Mouse (Mus musculus) liver, embryonic 14.5 days (tissue): ENCODE data around the gene Psmd8. TPM values are rescaled to one million over a fixed set of nuclear protein-coding genes. Genes with fewer than 3 reads are reported as not detected.

Experiments
- ATAC-seq: fragments of 200-750 bp; cut with Nextera tagmentation; 2 replicates; pipeline ENCODE4 v1.8.0; 2017; ENCODE audit warnings: moderate number of reproducible peaks, mild to moderate bottlenecking, moderate library complexity; ENCODE audit not compliant: insufficient read depth
- DNase-seq, 3 experiments: peaks; one replicate each; pipeline ENCODE4 v3.0.0-alpha.2; 2012 to 2013; ENCODE audit warnings: low read depth in 3 of 3, low spot score in 3 of 3
- H3K27ac ChIP-seq: fragments of 300-500 bp; sonication (generic); 2 replicates; pipeline ENCODE4 v1.5.1; 2014; ENCODE audit warnings: moderate library complexity, mild to moderate bottlenecking, control low read depth, inconsistent platforms
- H3K27me3 ChIP-seq: fragments of 300-500 bp; sonication (generic); 2 replicates; pipeline ENCODE4 v1.6.1; 2014; ENCODE audit warnings: mild to moderate bottlenecking, low read length, moderate library complexity; ENCODE audit not compliant: control insufficient read depth, insufficient read depth
- H3K36me3 ChIP-seq: fragments of 300-500 bp; sonication (generic); replicated peaks from 2 replicates; pipeline ENCODE4 v1.6.1; 2014; ENCODE audit warnings: low read depth; ENCODE audit not compliant: control insufficient read depth, insufficient read depth
- H3K4me1 ChIP-seq, 2 experiments: fragments of 200-500 bp in 1 of 2; fragments of 300-500 bp in 1 of 2; sonication (generic) in 1 of 2; replicated peaks; 2 replicates each; pipeline ENCODE4 v1.6.1; 2012 to 2014; ENCODE audit warnings: antibody characterized with exemption in 1 of 2, inconsistent platforms in 1 of 2, low read length in 1 of 2; ENCODE audit not compliant: control insufficient read depth in 2 of 2, insufficient read depth in 2 of 2
- H3K4me2 ChIP-seq: fragments of 300-500 bp; sonication (generic); 2 replicates; pipeline ENCODE4 v1.6.1; 2014; ENCODE audit warnings: low read depth, mild to moderate bottlenecking, control low read depth, moderate library complexity
- H3K4me3 ChIP-seq, 2 experiments: fragments of 200-500 bp in 1 of 2; fragments of 300-500 bp in 1 of 2; sonication (generic) in 1 of 2; 2 replicates each; pipeline ENCODE4 v1.5.1; 2012 to 2014; ENCODE audit warnings: low read depth in 2 of 2, low read length in 2 of 2, mild to moderate bottlenecking in 2 of 2, control low read depth in 1 of 2, inconsistent platforms in 1 of 2, moderate library complexity in 1 of 2; ENCODE audit not compliant: insufficient read depth in 1 of 2
- H3K9ac ChIP-seq: fragments of 300-500 bp; sonication (generic); replicated peaks from 2 replicates; pipeline ENCODE4 v1.6.1; 2014; ENCODE audit warnings: mild to moderate bottlenecking, control low read depth, moderate library complexity
- H3K9me3 ChIP-seq: fragments of 300-500 bp; sonication (generic); 2 replicates; pipeline ENCODE4 v1.6.1; 2016; ENCODE audit warnings: low read length, mixed read lengths; ENCODE audit not compliant: control insufficient read depth
- CTCF ChIP-seq: IDR thresholded peaks from 2 replicates; pipeline ENCODE4 v1.5.1; 2016; ENCODE audit warnings: antibody characterized with exemption, low read depth, control low read depth
- EP300 ChIP-seq: IDR thresholded peaks from 2 replicates; pipeline ENCODE4 v1.6.1; 2016; ENCODE audit warnings: antibody characterized with exemption, low read depth
- WGBS: fragments of 180-500 bp; shearing (Covaris S2); extraction: QIAGEN DNeasy Blood & Tissue Kit; methylation state at CpG from one replicate; pipeline ENCODE4 v1.1.7; 2014; ENCODE audit not compliant: insufficient replicate concordance; 5-methylcytosine and 5-hydroxymethylcytosine counted together
- polyA plus RNA-seq, 2 experiments: library from polyadenylated mRNA; depleted of rRNA in 1 of 2; stranded (reverse) in 1 of 2; unstranded in 1 of 2; fragments of >200 nt; fragmentation: Nextera tagmentation in 1 of 2; extraction: Ambion mirVana in 1 of 2; gene quantifications; 2 replicates each; pipeline versions ENCODE4 v1.2.1 to v1.2.3; 2012 to 2014

Gene Psmd8
- polyA plus RNA-seq, 2 experiments = 86.0 to 131 TPM

- no peak for TF ChIP-seq EP300
- peak; percentile 53 for TF ChIP-seq CTCF
- peaks cover 7% of the 10 kb centered on the region for H3K27me3 ChIP-seq
- DNase-seq = peak; percentile 50 to 66 (median 62)
- peaks cover 0 to 7% of the 10 kb centered on the region in 2 experiments; a peak in 2 of 4 replicates for H3K4me1 ChIP-seq
- H3K4me3 ChIP-seq = peak within 1 kb of the TSS; percentile 62 to 83
- no peak within 1 kb of the TSS; the same call in 1 of the 2 replicates for H3K27ac ChIP-seq
- 2% methylated on average over 62 of the region's 68 CpGs for WGBS
- no peaks in the 10 kb centered on the region for H3K36me3 ChIP-seq
- H3K4me2 ChIP-seq = peak within 1 kb of the TSS; percentile 99
- no peaks in the 10 kb centered on the region; the same call in 1 of the 2 replicates for H3K9me3 ChIP-seq
- peak; percentile 84 for ATAC-seq
- peak within 1 kb of the TSS; percentile 73 for H3K9ac ChIP-seq
These were observed 24.4 kb downstream of the Psmd8 start, which contains the start of gene Fam98c for GRCm38 (mm10) chr7:29155838-29156782. Fam98c (minus strand) TSS chr7:29156234.

- H3K27ac ChIP-seq = no peak overlapping the region
- DNase-seq (peak; percentile 70 to 76 (median 71)), ATAC-seq (peak; percentile 88)
- H3K4me2 ChIP-seq = peak overlapping the region; percentile 99
- peaks cover 0 to 7% of the 10 kb centered on the region in 2 experiments; a peak in 2 of 4 replicates for H3K4me1 ChIP-seq
- TF ChIP-seq EP300 = no peak
- TF ChIP-seq CTCF = no peak
- no peaks in the 10 kb centered on the region; the same call in 1 of the 2 replicates for H3K9me3 ChIP-seq
- H3K4me3 ChIP-seq = peak overlapping the region; percentile 62 to 83
- 8% methylated on average over 37 of the region's 37 CpGs for WGBS
- H3K36me3 ChIP-seq = no peaks in the 10 kb centered on the region
- H3K27me3 ChIP-seq = peaks cover 7% of the 10 kb centered on the region
- H3K9ac ChIP-seq = peak overlapping the region; percentile 73
These were observed 25.2 kb downstream of the Psmd8 start for GRCm38 (mm10) chr7:29155196-29155837.

GRCm38 (mm10) chr7:29154018-29154720, 26.3 kb downstream of the Psmd8 start:
- peaks cover 6% of the 10 kb centered on the region for H3K27me3 ChIP-seq
- H3K4me1 ChIP-seq = peaks cover 0 to 7% of the 10 kb centered on the region in 2 experiments; a peak in 2 of 4 replicates
- no peaks in the 10 kb centered on the region; the same call in 1 of the 2 replicates for H3K9me3 ChIP-seq
- no peak overlapping the region for H3K27ac ChIP-seq
- ATAC-seq (no peak), DNase-seq (no peak)
- no peak overlapping the region for H3K9ac ChIP-seq
- no peak overlapping the region for H3K4me2 ChIP-seq
- no peaks in the 10 kb centered on the region for H3K36me3 ChIP-seq
- H3K4me3 ChIP-seq = no peak overlapping the region
- WGBS = 84% methylated on average over 14 of the region's 14 CpGs
- TF ChIP-seq EP300 (no peak), CTCF (peak; percentile 26; the same call in 1 of the 2 replicates)

- Histone ChIP-seq H3K4me2 (no peak overlapping the region), H3K27me3 (no peaks in the 10 kb centered on the region), H3K27ac (no peak overlapping the region), H3K4me3 (no peak overlapping the region), H3K9me3 (no peaks in the 10 kb centered on the region; the same call in 1 of the 2 replicates), H3K9ac (no peak overlapping the region), H3K4me1 (peaks cover 0 to 4% of the 10 kb centered on the region in 2 experiments; a peak in 2 of 4 replicates), H3K36me3 (no peaks in the 10 kb centered on the region)
- no peak for DNase-seq
- 58% methylated on average over 10 of the region's 10 CpGs for WGBS
- no peak for TF ChIP-seq CTCF
- no peak for TF ChIP-seq EP300
- ATAC-seq = no peak
These were observed 29.0 kb downstream of the Psmd8 start for GRCm38 (mm10) chr7:29151486-29151885.
